Mouse (Mus musculus): Measurements from ENCODE around the gene Neu3. TPM values are rescaled to one million over a fixed set of nuclear protein-coding genes. Genes with fewer than 3 reads are reported as not detected.
A peak's percentile ranks its signal among the peaks of the same experiment; 100 is the strongest.
"Not testable (repeated sequence)": the region's sequence is repeated elsewhere in the genome, so short reads cannot be mapped to it uniquely, and the experiment has no call there.

Gene Neu3
- polyA plus RNA-seq, 1 experiment: 2.9 TPM

- DNase-seq: no peak
- Histone ChIP-seq H3K4me1 (ENCODE audit: control insufficient read depth, insufficient read depth, low read length) (no peaks in the 10 kb centered on the region), H3K4me3 (replicated peaks; ENCODE audit: insufficient read depth, low read depth, low read length) (no peak overlapping the region), H3K27me3 (ENCODE audit: control insufficient read depth, insufficient read depth, low read length) (no peaks in the 10 kb centered on the region), H3K27ac (ENCODE audit: insufficient read depth, low read length) (no peak overlapping the region)
- TF ChIP-seq CTCF (IDR thresholded peaks at IDR 0.05; ENCODE audit: borderline replicate concordance, insufficient read depth, low read depth, low read length): peak; percentile 57
- no peak for TF ChIP-seq POLR2A (IDR thresholded peaks at IDR 0.05; ENCODE audit: borderline replicate concordance, insufficient read depth, low read length)
- 83% methylated on average over 11 of the region's 11 CpGs for WGBS
These were observed 14.8 kb downstream of the Neu3 start for GRCm38 (mm10) chr7:99813394-99813793.

- Histone ChIP-seq H3K4me3 (replicated peaks; ENCODE audit: insufficient read depth, low read depth, low read length) (no peak overlapping the region), H3K4me1 (ENCODE audit: control insufficient read depth, insufficient read depth, low read length) (no peaks in the 10 kb centered on the region), H3K27ac (ENCODE audit: insufficient read depth, low read length) (no peak overlapping the region), H3K27me3 (ENCODE audit: control insufficient read depth, insufficient read depth, low read length) (no peaks in the 10 kb centered on the region)
- DNase-seq: no peak
- no peak for TF ChIP-seq CTCF (IDR thresholded peaks at IDR 0.05; ENCODE audit: borderline replicate concordance, insufficient read depth, low read depth, low read length)
- no peak for TF ChIP-seq POLR2A (IDR thresholded peaks at IDR 0.05; ENCODE audit: borderline replicate concordance, insufficient read depth, low read length)
- WGBS: 96% methylated on average over 4 of the region's 4 CpGs
These were observed 16.6 kb downstream of the Neu3 start for GRCm38 (mm10) chr7:99811661-99812060.

DNA sequence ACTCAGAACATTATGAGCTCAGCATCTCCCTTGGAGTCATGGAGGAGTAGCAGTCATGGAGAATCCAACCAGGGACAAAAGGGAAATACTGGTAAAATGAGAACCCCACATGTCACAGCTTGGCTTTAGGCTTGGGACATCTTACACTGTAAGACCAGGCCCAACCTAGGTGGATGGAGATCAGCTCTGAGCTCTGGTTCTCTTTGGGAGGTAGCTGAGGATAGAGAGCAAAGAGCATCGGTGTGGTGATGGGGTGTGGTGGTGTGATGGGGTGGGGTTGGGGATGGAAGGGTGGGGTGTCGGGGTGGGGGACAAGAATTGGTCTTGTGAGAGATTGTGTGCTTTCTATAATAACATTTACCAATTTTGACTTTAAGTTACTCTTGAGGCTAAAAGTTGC is 17.4 kb downstream of the Neu3 start:
- no peak overlapping the region for H3K27ac ChIP-seq (ENCODE audit: insufficient read depth, low read length)
- 98% methylated on average over 2 of the region's 2 CpGs for WGBS
- TF ChIP-seq POLR2A (IDR thresholded peaks at IDR 0.05; ENCODE audit: borderline replicate concordance, insufficient read depth, low read length) (no peak), CTCF (IDR thresholded peaks at IDR 0.05; ENCODE audit: borderline replicate concordance, insufficient read depth, low read depth, low read length) (no peak)
- H3K4me3 ChIP-seq (replicated peaks; ENCODE audit: insufficient read depth, low read depth, low read length): no peak overlapping the region
- no peaks in the 10 kb centered on the region for H3K4me1 ChIP-seq (ENCODE audit: control insufficient read depth, insufficient read depth, low read length)
- no peak for DNase-seq
- no peaks in the 10 kb centered on the region for H3K27me3 ChIP-seq (ENCODE audit: control insufficient read depth, insufficient read depth, low read length)

GRCm38 (mm10) chr7:99807043-99807442 is 21.2 kb downstream of the Neu3 start:
- not testable (repeated sequence) for H3K4me3 ChIP-seq (replicated peaks; ENCODE audit: insufficient read depth, low read depth, low read length); H3K27ac ChIP-seq (ENCODE audit: insufficient read depth, low read length); H3K27me3 ChIP-seq (ENCODE audit: control insufficient read depth, insufficient read depth, low read length); H3K4me1 ChIP-seq (ENCODE audit: control insufficient read depth, insufficient read depth, low read length); DNase-seq
- whole genome bisulfite sequencing: 81% methylated on average over 7 of the region's 7 CpGs

- no peak overlapping the region for H3K4me3 ChIP-seq (replicated peaks; ENCODE audit: insufficient read depth, low read depth, low read length)
- H3K4me1 ChIP-seq (ENCODE audit: control insufficient read depth, insufficient read depth, low read length): no peaks in the 10 kb centered on the region
- H3K27ac ChIP-seq (ENCODE audit: insufficient read depth, low read length): no peak overlapping the region
- H3K27me3 ChIP-seq (ENCODE audit: control insufficient read depth, insufficient read depth, low read length): no peaks in the 10 kb centered on the region
- TF ChIP-seq POLR2A (IDR thresholded peaks at IDR 0.05; ENCODE audit: borderline replicate concordance, insufficient read depth, low read length): no peak
- TF ChIP-seq CTCF (IDR thresholded peaks at IDR 0.05; ENCODE audit: borderline replicate concordance, insufficient read depth, low read depth, low read length): no peak
- no peak for DNase-seq
- 85% methylated on average over 1 of the region's 1 CpGs for WGBS
These were observed 22.9 kb downstream of the Neu3 start for GRCm38 (mm10) chr7:99805340-99805739.

DNA sequence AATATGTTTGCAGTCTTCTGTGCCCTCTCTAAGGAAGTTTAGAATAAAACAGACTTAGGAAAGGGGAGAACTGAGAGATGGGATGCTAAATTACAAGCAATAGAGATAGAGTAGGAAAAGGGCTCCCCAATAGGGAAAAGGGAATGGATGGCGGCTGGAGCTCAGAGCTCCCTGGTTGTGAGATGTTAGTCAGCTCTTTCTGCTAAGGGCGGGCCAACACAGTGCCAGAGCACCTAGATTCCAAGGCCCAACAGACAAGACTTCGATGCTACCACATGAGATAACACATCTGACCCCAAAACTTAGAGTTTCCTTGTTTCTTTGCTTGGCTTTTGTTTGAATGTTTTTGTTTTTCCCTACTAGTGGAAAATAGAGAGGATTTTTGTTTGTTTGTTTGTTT is 24.2 kb downstream of the Neu3 start:
- DNase-seq; H3K27me3 ChIP-seq (ENCODE audit: control insufficient read depth, insufficient read depth, low read length); H3K4me3 ChIP-seq (replicated peaks; ENCODE audit: insufficient read depth, low read depth, low read length); H3K27ac ChIP-seq (ENCODE audit: insufficient read depth, low read length); H3K4me1 ChIP-seq (ENCODE audit: control insufficient read depth, insufficient read depth, low read length): not testable (repeated sequence)
- 86% methylated on average over 3 of the region's 3 CpGs for WGBS

DNA sequence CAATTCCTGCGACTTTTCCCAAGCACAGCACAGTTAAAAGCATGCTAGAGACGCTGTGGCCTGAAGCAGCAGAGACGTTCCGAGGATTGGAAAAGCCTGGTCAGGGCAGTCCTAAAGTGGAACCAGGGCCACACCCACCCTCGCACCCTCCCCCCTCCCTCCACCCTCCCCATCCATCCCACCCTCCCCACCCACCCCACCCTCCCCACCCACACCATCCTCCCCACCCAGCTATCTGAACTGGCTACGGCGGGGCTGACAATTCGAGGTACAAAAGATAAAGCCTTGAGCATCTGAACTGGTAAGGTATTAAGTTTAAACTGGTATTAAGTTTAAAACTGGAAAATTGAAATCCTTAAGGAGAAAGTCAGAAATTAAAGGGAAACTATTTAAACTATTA is 24.7 kb downstream of the Neu3 start:
- no peaks in the 10 kb centered on the region for H3K4me1 ChIP-seq (ENCODE audit: control insufficient read depth, insufficient read depth, low read length)
- H3K4me3 ChIP-seq (replicated peaks; ENCODE audit: insufficient read depth, low read depth, low read length): no peak overlapping the region
- 72% methylated on average over 8 of the region's 8 CpGs for WGBS
- no peaks in the 10 kb centered on the region for H3K27me3 ChIP-seq (ENCODE audit: control insufficient read depth, insufficient read depth, low read length)
- no peak overlapping the region for H3K27ac ChIP-seq (ENCODE audit: insufficient read depth, low read length)
- TF ChIP-seq POLR2A (IDR thresholded peaks at IDR 0.05; ENCODE audit: borderline replicate concordance, insufficient read depth, low read length): no peak
- no peak for TF ChIP-seq CTCF (IDR thresholded peaks at IDR 0.05; ENCODE audit: borderline replicate concordance, insufficient read depth, low read depth, low read length)
- no peak for DNase-seq

DNA sequence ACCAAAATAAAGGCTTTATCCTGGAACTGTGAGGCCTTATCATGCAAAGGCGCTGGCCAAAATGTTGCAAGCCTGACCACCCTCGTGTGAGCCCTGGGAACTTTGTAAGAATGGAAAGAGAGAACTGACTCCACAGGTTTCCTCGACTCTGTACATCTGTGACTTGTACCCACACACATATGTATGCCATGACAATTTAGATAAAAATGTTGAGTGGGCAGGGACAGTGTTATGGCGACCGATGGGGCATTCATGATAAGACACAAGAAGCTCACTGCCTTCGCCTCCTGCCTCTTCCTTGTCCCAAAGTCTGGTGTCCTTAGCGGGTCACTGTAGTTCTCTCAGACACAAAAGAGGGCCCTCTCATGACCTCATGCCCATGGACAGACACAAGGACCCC is 29.1 kb downstream of the Neu3 start:
- no peak overlapping the region for H3K27ac ChIP-seq (ENCODE audit: insufficient read depth, low read length)
- no peak for DNase-seq
- 78% methylated on average over 7 of the region's 7 CpGs for WGBS
- H3K27me3 ChIP-seq (ENCODE audit: control insufficient read depth, insufficient read depth, low read length): no peaks in the 10 kb centered on the region
- TF ChIP-seq POLR2A (IDR thresholded peaks at IDR 0.05; ENCODE audit: borderline replicate concordance, insufficient read depth, low read length): no peak
- no peak for TF ChIP-seq CTCF (IDR thresholded peaks at IDR 0.05; ENCODE audit: borderline replicate concordance, insufficient read depth, low read depth, low read length)
- H3K4me3 ChIP-seq (replicated peaks; ENCODE audit: insufficient read depth, low read depth, low read length): no peak overlapping the region
- peaks cover 2% of the 10 kb centered on the region; the same call in 1 of the 2 replicates for H3K4me1 ChIP-seq (ENCODE audit: control insufficient read depth, insufficient read depth, low read length)
